Mouse (Mus musculus): ENCODE results near the gene St8sia1. TPM values are rescaled to one million over a fixed set of nuclear protein-coding genes. Genes with fewer than 3 reads are reported as not detected.

Gene St8sia1
- polyA plus RNA-seq, 1 experiment, result 0.26 TPM

- DNase-seq, result no peak
- Histone ChIP-seq H3K4me3 (replicated peaks; ENCODE audit: extremely low read depth, low read depth, low read length) (no peak overlapping the region), H3K4me1 (ENCODE audit: control insufficient read depth, insufficient read depth, low read length) (no peaks in the 10 kb centered on the region)
- 71% methylated on average over 4 of the region's 4 CpGs for WGBS
- TF ChIP-seq POLR2A (IDR thresholded peaks at IDR 0.05; ENCODE audit: borderline replicate concordance, extremely low read depth, low read depth, low read length) (no peak), CTCF (IDR thresholded peaks at IDR 0.05; ENCODE audit: insufficient read depth, low read length) (no peak)
Measured at GRCm38 (mm10) chr6:142845066-142845465, 119.2 kb downstream of the St8sia1 start.

- DNase-seq, result no peak
- no peak for TF ChIP-seq POLR2A (IDR thresholded peaks at IDR 0.05; ENCODE audit: borderline replicate concordance, extremely low read depth, low read depth, low read length)
- TF ChIP-seq CTCF (IDR thresholded peaks at IDR 0.05; ENCODE audit: insufficient read depth, low read length), result no peak
- 87% methylated on average over 4 of the region's 4 CpGs for WGBS
- no peaks in the 10 kb centered on the region for H3K4me1 ChIP-seq (ENCODE audit: control insufficient read depth, insufficient read depth, low read length)
- H3K4me3 ChIP-seq (replicated peaks; ENCODE audit: extremely low read depth, low read depth, low read length), result no peak overlapping the region
Measured at GRCm38 (mm10) chr6:142844061-142844460, 120.2 kb downstream of the St8sia1 start.

- H3K4me3 ChIP-seq (replicated peaks; ENCODE audit: extremely low read depth, low read depth, low read length), result no peak overlapping the region
- no peak for TF ChIP-seq CTCF (IDR thresholded peaks at IDR 0.05; ENCODE audit: insufficient read depth, low read length)
- TF ChIP-seq POLR2A (IDR thresholded peaks at IDR 0.05; ENCODE audit: borderline replicate concordance, extremely low read depth, low read depth, low read length), result no peak
- no peak for DNase-seq
- H3K4me1 ChIP-seq (ENCODE audit: control insufficient read depth, insufficient read depth, low read length), result no peaks in the 10 kb centered on the region
- 88% methylated on average over 1 of the region's 1 CpGs for WGBS
Measured at GRCm38 (mm10) chr6:142838501-142838900, 125.8 kb downstream of the St8sia1 start.

GRCm38 (mm10) chr6:142837326-142837725, 126.9 kb downstream of the St8sia1 start:
- WGBS, result 67% methylated on average over 9 of the region's 9 CpGs
- DNase-seq, result no peak
- TF ChIP-seq CTCF (IDR thresholded peaks at IDR 0.05; ENCODE audit: insufficient read depth, low read length) (no peak), POLR2A (IDR thresholded peaks at IDR 0.05; ENCODE audit: borderline replicate concordance, extremely low read depth, low read depth, low read length) (no peak)

GRCm38 (mm10) chr6:142835726-142836125, 128.5 kb downstream of the St8sia1 start:
- WGBS, result 74% methylated on average over 18 of the region's 18 CpGs
- DNase-seq, result no peak
- no peak for TF ChIP-seq POLR2A (IDR thresholded peaks at IDR 0.05; ENCODE audit: borderline replicate concordance, extremely low read depth, low read depth, low read length)
- TF ChIP-seq CTCF (IDR thresholded peaks at IDR 0.05; ENCODE audit: insufficient read depth, low read length), result no peak

More at GRCm38 (mm10) chr6:142837326-142837725, 126.9 kb downstream of the St8sia1 start:
- Histone ChIP-seq H3K4me1 (ENCODE audit: control insufficient read depth, insufficient read depth, low read length) (no peaks in the 10 kb centered on the region), H3K4me3 (replicated peaks; ENCODE audit: extremely low read depth, low read depth, low read length) (no peak overlapping the region)

GRCm38 (mm10) chr6:142834911-142835310, 129.3 kb downstream of the St8sia1 start:
- TF ChIP-seq CTCF (IDR thresholded peaks at IDR 0.05; ENCODE audit: insufficient read depth, low read length) (no peak), POLR2A (IDR thresholded peaks at IDR 0.05; ENCODE audit: borderline replicate concordance, extremely low read depth, low read depth, low read length) (no peak)

More at GRCm38 (mm10) chr6:142835726-142836125, 128.5 kb downstream of the St8sia1 start:
- Histone ChIP-seq H3K4me1 (ENCODE audit: control insufficient read depth, insufficient read depth, low read length) (no peaks in the 10 kb centered on the region), H3K4me3 (replicated peaks; ENCODE audit: extremely low read depth, low read depth, low read length) (no peak overlapping the region)

GRCm38 (mm10) chr6:142831706-142832105, 132.5 kb downstream of the St8sia1 start:
- 66% methylated on average over 3 of the region's 3 CpGs for WGBS
- DNase-seq, result no peak
- no peak overlapping the region for H3K4me3 ChIP-seq (replicated peaks; ENCODE audit: extremely low read depth, low read depth, low read length)
- no peaks in the 10 kb centered on the region for H3K4me1 ChIP-seq (ENCODE audit: control insufficient read depth, insufficient read depth, low read length)
- no peak for TF ChIP-seq CTCF (IDR thresholded peaks at IDR 0.05; ENCODE audit: insufficient read depth, low read length)
- TF ChIP-seq POLR2A (IDR thresholded peaks at IDR 0.05; ENCODE audit: borderline replicate concordance, extremely low read depth, low read depth, low read length), result no peak

More at GRCm38 (mm10) chr6:142834911-142835310, 129.3 kb downstream of the St8sia1 start:
- DNase-seq, result no peak
- WGBS, result 50% methylated on average over 4 of the region's 4 CpGs
- Histone ChIP-seq H3K4me3 (replicated peaks; ENCODE audit: extremely low read depth, low read depth, low read length) (no peak overlapping the region), H3K4me1 (ENCODE audit: control insufficient read depth, insufficient read depth, low read length) (no peaks in the 10 kb centered on the region)

GRCm38 (mm10) chr6:142831243-142831642, 133.0 kb downstream of the St8sia1 start:
- no peak for TF ChIP-seq CTCF (IDR thresholded peaks at IDR 0.05; ENCODE audit: insufficient read depth, low read length)
- TF ChIP-seq POLR2A (IDR thresholded peaks at IDR 0.05; ENCODE audit: borderline replicate concordance, extremely low read depth, low read depth, low read length), result no peak
- DNase-seq, result no peak
- WGBS, result 11% methylated on average over 8 of the region's 8 CpGs
- H3K4me3 ChIP-seq (replicated peaks; ENCODE audit: extremely low read depth, low read depth, low read length), result no peak overlapping the region
- H3K4me1 ChIP-seq (ENCODE audit: control insufficient read depth, insufficient read depth, low read length), result no peaks in the 10 kb centered on the region

GRCm38 (mm10) chr6:142830221-142830620, 134.0 kb downstream of the St8sia1 start:
- DNase-seq, result no peak
- H3K4me3 ChIP-seq (replicated peaks; ENCODE audit: extremely low read depth, low read depth, low read length), result no peak overlapping the region
- WGBS, result 90% methylated on average over 3 of the region's 3 CpGs
- no peaks in the 10 kb centered on the region for H3K4me1 ChIP-seq (ENCODE audit: control insufficient read depth, insufficient read depth, low read length)
- no peak for TF ChIP-seq CTCF (IDR thresholded peaks at IDR 0.05; ENCODE audit: insufficient read depth, low read length)
- no peak for TF ChIP-seq POLR2A (IDR thresholded peaks at IDR 0.05; ENCODE audit: borderline replicate concordance, extremely low read depth, low read depth, low read length)

- no peak overlapping the region for H3K4me3 ChIP-seq (replicated peaks; ENCODE audit: extremely low read depth, low read depth, low read length)
- H3K4me1 ChIP-seq (ENCODE audit: control insufficient read depth, insufficient read depth, low read length), result no peaks in the 10 kb centered on the region
- no peak for DNase-seq
- TF ChIP-seq CTCF (IDR thresholded peaks at IDR 0.05; ENCODE audit: insufficient read depth, low read length) (no peak), POLR2A (IDR thresholded peaks at IDR 0.05; ENCODE audit: borderline replicate concordance, extremely low read depth, low read depth, low read length) (no peak)
- 75% methylated on average over 5 of the region's 5 CpGs for WGBS
Measured at GRCm38 (mm10) chr6:142825449-142825848, 138.8 kb downstream of the St8sia1 start.

Data from lung, adult 2 months (tissue).